Mouse (Mus musculus) small intestine, adult 2 months (tissue): Measurements from ENCODE around the gene Atf5. TPM values are rescaled to one million over a fixed set of nuclear protein-coding genes. Genes with fewer than 3 reads are reported as not detected.

Source experiments
- H3K27ac ChIP-seq: fragments of 200-500 bp; 2 replicates; pipeline ENCODE4 v1.5.1; 2012; ENCODE audit warnings: low read depth, low read length, control low read depth, inconsistent platforms; ENCODE audit not compliant: insufficient read depth
- H3K27me3 ChIP-seq: fragments of 200-500 bp; 2 replicates; pipeline ENCODE4 v1.6.1; 2012; ENCODE audit warnings: mild to moderate bottlenecking, moderate library complexity, low read length, inconsistent platforms; ENCODE audit not compliant: control insufficient read depth, insufficient read depth
- H3K36me3 ChIP-seq: fragments of 200-500 bp; 2 replicates; pipeline ENCODE4 v1.6.1; 2012; ENCODE audit warnings: mild to moderate bottlenecking, low read length, control low read depth, inconsistent platforms; ENCODE audit not compliant: control insufficient read depth, insufficient read depth
- H3K4me1 ChIP-seq: fragments of 200-500 bp; 2 replicates; pipeline ENCODE4 v1.6.1; 2012; ENCODE audit warnings: low read length, inconsistent platforms, mixed read lengths; ENCODE audit not compliant: control insufficient read depth, insufficient read depth, insufficient read length
- H3K4me3 ChIP-seq: fragments of 200-500 bp; 2 replicates; pipeline ENCODE4 v1.5.1; 2012; ENCODE audit warnings: low read depth, mild to moderate bottlenecking, control low read depth, inconsistent platforms, low read length, moderate library complexity
- CTCF ChIP-seq: fragments of 200-500 bp; IDR thresholded peaks from 2 replicates; pipeline ENCODE4 v1.5.1; 2012; ENCODE audit warnings: low read depth, mild to moderate bottlenecking, control low read depth, inconsistent platforms, low read length, moderate library complexity, mixed read lengths; ENCODE audit not compliant: insufficient replicate concordance, insufficient read length; ENCODE audit errors: extremely low read depth
- POLR2A ChIP-seq: fragments of 200-500 bp; IDR thresholded peaks from 2 replicates; pipeline ENCODE4 v1.6.1; 2012; ENCODE audit warnings: low read depth, mild to moderate bottlenecking, control low read depth, inconsistent platforms, low read length, moderate library complexity
- WGBS: fragments of 180-500 bp; shearing (Covaris S2); methylation state at CpG from one replicate; pipeline ENCODE4 v1.1.7; 2018; 5-methylcytosine and 5-hydroxymethylcytosine counted together
- polyA plus RNA-seq: library from polyadenylated mRNA; depleted of rRNA; stranded (reverse); fragments of >200 nt; gene quantifications from 2 replicates; pipeline ENCODE4 v1.2.3, GENCODE M21; 2012

Atf5 gene
- polyA plus RNA-seq, 1 experiment: 102 TPM

- H3K27me3 ChIP-seq: no peaks in the 10 kb centered on the region
- no peak for TF ChIP-seq CTCF
- TF ChIP-seq POLR2A: no peak
- no peak overlapping the region for H3K27ac ChIP-seq
- 5% methylated on average over 58 of the region's 58 CpGs for WGBS
- H3K36me3 ChIP-seq: peaks cover 33% of the 10 kb centered on the region
- peaks cover 21% of the 10 kb centered on the region for H3K4me1 ChIP-seq
- H3K4me3 ChIP-seq: peak overlapping the region; percentile 46
Observed at GRCm38 (mm10) chr7:44839491-44840191, 23.2 kb upstream of the Atf5 start.

DNA sequence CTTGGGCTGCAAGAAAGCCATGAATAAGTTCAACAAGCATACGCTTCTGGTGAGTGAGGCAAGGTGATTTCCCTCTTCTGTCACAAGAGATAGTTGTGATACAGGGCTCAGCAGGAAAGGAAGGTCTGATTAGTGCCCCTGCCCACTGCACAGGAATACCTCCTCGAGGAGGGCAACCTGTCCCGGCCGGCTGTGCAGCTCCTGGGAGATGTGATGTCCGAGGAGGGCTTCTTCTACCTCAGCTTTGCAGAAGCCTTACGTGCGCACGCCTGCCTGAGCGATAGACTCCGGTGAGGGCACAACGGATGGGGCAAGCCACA, 22.7 kb upstream of the Atf5 start:
- H3K4me1 ChIP-seq: peaks cover 21% of the 10 kb centered on the region
- peaks cover 29% of the 10 kb centered on the region for H3K36me3 ChIP-seq
- TF ChIP-seq CTCF (no peak), POLR2A (no peak)
- 29% methylated on average over 11 of the region's 11 CpGs for WGBS
- H3K27ac ChIP-seq: no peak overlapping the region
- H3K27me3 ChIP-seq: no peaks in the 10 kb centered on the region
- peak overlapping the region; percentile 46 for H3K4me3 ChIP-seq

DNA sequence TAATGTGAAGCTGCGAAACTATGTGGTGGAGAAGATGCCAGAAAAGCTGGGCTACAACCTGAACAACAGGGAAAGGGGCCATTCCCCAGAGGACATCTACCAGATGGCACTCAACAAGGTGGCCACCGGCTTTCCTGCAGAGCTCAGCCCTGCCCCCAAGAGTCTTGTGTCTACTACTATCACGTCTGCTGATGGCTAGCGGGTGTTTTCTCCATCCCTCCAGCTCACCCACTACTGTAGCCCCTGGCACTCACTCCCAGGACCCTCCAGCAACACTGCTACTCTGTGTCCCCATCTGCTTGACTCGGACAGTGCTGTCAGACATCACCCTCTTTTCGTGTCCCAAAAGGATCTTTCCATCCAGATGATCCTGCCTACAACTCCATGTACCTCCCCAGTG, 21.6 kb upstream of the Atf5 start:
- Histone ChIP-seq H3K27me3 (no peaks in the 10 kb centered on the region), H3K27ac (no peak overlapping the region), H3K4me3 (no peak overlapping the region), H3K4me1 (peaks cover 21% of the 10 kb centered on the region), H3K36me3 (peaks cover 19% of the 10 kb centered on the region)
- TF ChIP-seq CTCF: no peak
- no peak for TF ChIP-seq POLR2A
- WGBS: 95% methylated on average over 6 of the region's 6 CpGs

- Histone ChIP-seq H3K4me1 (peaks cover 21% of the 10 kb centered on the region), H3K36me3 (peaks cover 5% of the 10 kb centered on the region), H3K27me3 (no peaks in the 10 kb centered on the region), H3K4me3 (peak overlapping the region; percentile 1; the same call in 1 of the 2 replicates), H3K27ac (no peak overlapping the region; the same call in 1 of the 2 replicates)
- TF ChIP-seq POLR2A: no peak
- no peak for TF ChIP-seq CTCF
- WGBS: 75% methylated on average over 9 of the region's 9 CpGs
Observed at GRCm38 (mm10) chr7:44836423-44837053, 20.1 kb upstream of the Atf5 start.

DNA sequence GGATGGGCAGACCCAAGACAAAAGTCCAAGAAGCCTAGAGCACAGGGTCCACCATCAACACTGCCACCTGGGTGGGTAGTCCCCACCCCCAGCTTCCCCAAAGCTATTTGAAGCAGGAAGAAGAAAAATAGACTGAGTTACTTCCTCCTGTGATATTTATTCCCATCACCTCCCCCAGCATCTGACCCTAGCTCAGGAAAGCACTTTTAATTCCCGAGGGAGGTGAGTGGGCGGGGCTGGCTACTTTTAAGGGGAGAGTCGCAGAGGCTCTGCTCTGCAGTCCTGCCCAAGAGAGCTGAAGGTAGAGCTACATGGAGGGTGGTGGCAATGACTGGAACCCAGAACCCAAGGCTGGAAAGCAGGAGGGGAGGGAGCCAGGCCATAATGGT, 19.6 kb upstream of the Atf5 start:
- Histone ChIP-seq H3K27ac (peak overlapping the region; percentile 0; the same call in 1 of the 2 replicates), H3K27me3 (no peaks in the 10 kb centered on the region), H3K36me3 (peaks cover 10% of the 10 kb centered on the region), H3K4me1 (peaks cover 21% of the 10 kb centered on the region), H3K4me3 (peak overlapping the region; percentile 1; the same call in 1 of the 2 replicates)
- WGBS: 26% methylated on average over 3 of the region's 3 CpGs
- no peak for TF ChIP-seq POLR2A
- TF ChIP-seq CTCF: no peak

- H3K4me1 ChIP-seq: peaks cover 21% of the 10 kb centered on the region
- 86% methylated on average over 1 of the region's 1 CpGs for WGBS
- peaks cover 13% of the 10 kb centered on the region for H3K36me3 ChIP-seq
- no peak overlapping the region for H3K4me3 ChIP-seq
- H3K27me3 ChIP-seq: no peaks in the 10 kb centered on the region
- 0 out of 2 replicates have a peak overlapping the region, but pooled peaks have one; percentile 0 for H3K27ac ChIP-seq
- TF ChIP-seq POLR2A (no peak), CTCF (no peak)
Observed at GRCm38 (mm10) chr7:44835373-44836015, 19.0 kb upstream of the Atf5 start.

GRCm38 (mm10) chr7:44832763-44833162, 16.3 kb upstream of the Atf5 start:
- peaks cover 8% of the 10 kb centered on the region for H3K4me1 ChIP-seq
- H3K27me3 ChIP-seq: no peaks in the 10 kb centered on the region
- H3K4me3 ChIP-seq: no peak overlapping the region
- no peak overlapping the region for H3K27ac ChIP-seq
- TF ChIP-seq CTCF (no peak), POLR2A (no peak)
- H3K36me3 ChIP-seq: peaks cover 35% of the 10 kb centered on the region
- 50% methylated on average over 4 of the region's 4 CpGs for WGBS
